In genomic region chr10:78138812-78139523, GRCm38 (mm10) we compare ENCODE assay signal across 8 mouse cellular contexts. TPM values are rescaled to one million over a fixed set of nuclear protein-coding genes. Genes with fewer than 3 reads are reported as not detected.
DNase-seq lines count a peak whose midpoint lies in the region; ATAC-seq and TF ChIP-seq lines count a peak whose summit lies in the region.

No protein-coding gene starts in this region.

- TF ChIP-seq EP300 in liver, postnatal 0 days (IDR thresholded peaks at IDR 0.05; ENCODE audit: low read depth) = no peak

- no peak overlapping the region for H3K9ac ChIP-seq in forebrain, embryonic 16.5 days (replicated peaks; ENCODE audit: low read depth, low read length)
- no peak overlapping the region for H3K9ac ChIP-seq in forebrain, embryonic 15.5 days (replicated peaks)
- H3K9ac ChIP-seq in liver, postnatal 0 days (replicated peaks) = no peak overlapping the region

- peaks cover 8% of the 10 kb centered on the region for H3K4me1 ChIP-seq in forebrain, embryonic 16.5 days (replicated peaks; ENCODE audit: control insufficient read depth, insufficient read depth, low read length)
- peaks cover 10% of the 10 kb centered on the region; the same call in 1 of the 2 replicates for H3K4me1 ChIP-seq in forebrain, embryonic 15.5 days
- peaks cover 40% of the 10 kb centered on the region for H3K4me1 ChIP-seq in liver, postnatal 0 days (ENCODE audit: insufficient read depth)

- ATAC-seq in forebrain, embryonic 16.5 days = 0 out of 2 replicates have a peak, but pooled peaks have one; percentile 18
- no peak for ATAC-seq in forebrain, embryonic 15.5 days (replicated peaks)
- no peak for ATAC-seq in liver, postnatal 0 days

- H3K9me3 ChIP-seq in forebrain, embryonic 16.5 days (ENCODE audit: control insufficient read depth, low read length) = no peaks in the 10 kb centered on the region
- H3K9me3 ChIP-seq in forebrain, embryonic 15.5 days = no peaks in the 10 kb centered on the region
- no peaks in the 10 kb centered on the region for H3K9me3 ChIP-seq in liver, postnatal 0 days (ENCODE audit: low read length)

- WGBS in forebrain, embryonic 16.5 days = 51% methylated on average over 14 of the region's 14 CpGs
- 66% methylated on average over 14 of the region's 14 CpGs for WGBS in forebrain, embryonic 15.5 days
- 51% methylated on average over 14 of the region's 14 CpGs for WGBS in liver, postnatal 0 days (ENCODE audit: insufficient replicate concordance)

- H3K27me3 ChIP-seq in forebrain, embryonic 16.5 days (replicated peaks; ENCODE audit: control insufficient read depth, insufficient read depth, low read length) = no peaks in the 10 kb centered on the region
- no peaks in the 10 kb centered on the region for H3K27me3 ChIP-seq in forebrain, embryonic 15.5 days
- H3K27me3 ChIP-seq in liver, postnatal 0 days (ENCODE audit: insufficient read depth, low read length) = no peaks in the 10 kb centered on the region

- H3K4me2 ChIP-seq in forebrain, embryonic 16.5 days (ENCODE audit: low read length) = no peak overlapping the region
- no peak overlapping the region for H3K4me2 ChIP-seq in forebrain, embryonic 15.5 days (replicated peaks)
- H3K4me2 ChIP-seq in liver, postnatal 0 days (ENCODE audit: low read depth, low read length) = no peak overlapping the region

- no peak for TF ChIP-seq CTCF in liver, postnatal 0 days (IDR thresholded peaks at IDR 0.05; ENCODE audit: low read depth)

- peak; percentile 43 for DNase-seq in embryo, embryonic 11 days
- peak; percentile 70 for DNase-seq in heart, postnatal 4 days
- no peak for DNase-seq in liver, postnatal 0 days
- DNase-seq in cerebellum, adult 11 months = no peak
- no peak for DNase-seq in layer of hippocampus, adult 9-10 months (ENCODE audit: low spot score)
- DNase-seq in natural killer cell, adult 2 months (ENCODE audit: low spot score in 2 of 2) = no peak

- no peak overlapping the region for H3K4me3 ChIP-seq in forebrain, embryonic 16.5 days (replicated peaks; ENCODE audit: low read length)
- no peak overlapping the region for H3K4me3 ChIP-seq in forebrain, embryonic 15.5 days
- H3K4me3 ChIP-seq in liver, postnatal 0 days (ENCODE audit: low read depth, low read length) = no peak overlapping the region

- H3K27ac ChIP-seq in forebrain, embryonic 16.5 days (ENCODE audit: low read length) = no peak overlapping the region
- H3K27ac ChIP-seq in forebrain, embryonic 15.5 days (replicated peaks) = no peak overlapping the region
- H3K27ac ChIP-seq in liver, postnatal 0 days (ENCODE audit: low read depth) = peak overlapping the region; percentile 26

- H3K36me3 ChIP-seq in forebrain, embryonic 16.5 days (ENCODE audit: control insufficient read depth, insufficient read depth) = no peaks in the 10 kb centered on the region
- H3K36me3 ChIP-seq in forebrain, embryonic 15.5 days = no peaks in the 10 kb centered on the region
- H3K36me3 ChIP-seq in liver, postnatal 0 days (replicated peaks; ENCODE audit: insufficient read depth, low read length) = no peaks in the 10 kb centered on the region

RNA-seq across cellular contexts. Expression of gene D10Jhu81e, which starts 30.6 kb away (rescaled TPM):
- 22.9 and 29.4 TPM in 2 replicates for polyA plus RNA-seq in forebrain, embryonic 16.5 days (2015; fragmentation: Nextera tagmentation; extraction: Ambion mirVana)
- polyA plus RNA-seq in forebrain, embryonic 15.5 days (2015; fragmentation: Nextera tagmentation; extraction: Ambion mirVana) = 23.6 and 26.8 TPM in 2 replicates
- total RNA-seq in heart, postnatal 4 days (2021) = 100 to 1,000 TPM; 198 to 215 TPM
- polyA plus RNA-seq in liver, postnatal 0 days (2015; fragmentation: Nextera tagmentation; extraction: Ambion mirVana) = 20.8 and 23.9 TPM in 2 replicates

RNA-seq across cellular contexts. Expression of gene Pwp2, which starts 46.0 kb away (rescaled TPM):
- polyA plus RNA-seq in forebrain, embryonic 16.5 days (2015; fragmentation: Nextera tagmentation; extraction: Ambion mirVana) = 24.5 TPM in 2 replicates
- polyA plus RNA-seq in forebrain, embryonic 15.5 days (2015; fragmentation: Nextera tagmentation; extraction: Ambion mirVana) = 22.5 and 24.2 TPM in 2 replicates
- total RNA-seq in heart, postnatal 4 days (2021) = 10 to 100 TPM; 10.2 to 11.0 TPM
- 5.3 and 6.1 TPM in 2 replicates for polyA plus RNA-seq in liver, postnatal 0 days (2015; fragmentation: Nextera tagmentation; extraction: Ambion mirVana)

Comparison
In these comparisons a context has a peak if more than half of its experiments do, and no peak if none do; other contexts are left out.
1. DNase-seq: peak in embryo, embryonic 11 days (single experiment) and heart, postnatal 4 days (single experiment); none in liver, postnatal 0 days (single experiment), cerebellum, adult 11 months (single experiment), layer of hippocampus, adult 9-10 months (single experiment) and natural killer cell, adult 2 months (0 of 2).